Mouse (Mus musculus) neural tube, embryonic 11.5 days (tissue): ENCODE data around the gene Nudt15. TPM values are rescaled to one million over a fixed set of nuclear protein-coding genes. Genes with fewer than 3 reads are reported as not detected.
A peak's percentile ranks its signal among the peaks of the same experiment; 100 is the strongest.
"Not testable (repeated sequence)": the region's sequence is repeated elsewhere in the genome, so short reads cannot be mapped to it uniquely, and the experiment has no call there.

Experiments
- ATAC-seq: fragments of 200-750 bp; cut with Nextera tagmentation; 2 replicates; pipeline ENCODE4 v1.8.0; 2017; ENCODE audit warnings: moderate number of reproducible peaks, mild to moderate bottlenecking, moderate TSS enrichment, moderate library complexity; ENCODE audit not compliant: insufficient read depth, low FRiP score, low TSS enrichment
- DNase-seq: peaks from one replicate; pipeline ENCODE4 v3.0.0-alpha.2; 2015; ENCODE audit warnings: low spot score
- H3K27ac ChIP-seq: fragments of 300-500 bp; sonication (generic); 2 replicates; pipeline ENCODE4 v1.5.1; 2014; ENCODE audit warnings: low read depth, mild to moderate bottlenecking, low read length
- H3K27me3 ChIP-seq: fragments of 300-500 bp; sonication (generic); 2 replicates; pipeline ENCODE4 v1.6.1; 2014; ENCODE audit warnings: mild to moderate bottlenecking, low read length, mixed read lengths; ENCODE audit not compliant: control insufficient read depth, insufficient read depth
- H3K36me3 ChIP-seq: fragments of 300-500 bp; sonication (generic); 2 replicates; pipeline ENCODE4 v1.6.1; 2014; ENCODE audit warnings: mild to moderate bottlenecking, low read length, moderate library complexity, mixed read lengths; ENCODE audit not compliant: control insufficient read depth, insufficient read depth
- H3K4me1 ChIP-seq: fragments of 300-500 bp; sonication (generic); 2 replicates; pipeline ENCODE4 v1.6.1; 2014; ENCODE audit warnings: low read length, mixed read lengths; ENCODE audit not compliant: control insufficient read depth, insufficient read depth
- H3K4me2 ChIP-seq: fragments of 300-500 bp; sonication (generic); 2 replicates; pipeline ENCODE4 v1.6.1; 2014; ENCODE audit warnings: low read depth, mild to moderate bottlenecking, moderate library complexity
- H3K4me3 ChIP-seq: fragments of 300-500 bp; sonication (generic); 2 replicates; pipeline ENCODE4 v1.5.1; 2014; ENCODE audit warnings: low read depth, low read length
- H3K9ac ChIP-seq: fragments of 300-500 bp; sonication (generic); 2 replicates; pipeline ENCODE4 v1.6.1; 2014; ENCODE audit warnings: mild to moderate bottlenecking, low read length
- H3K9me3 ChIP-seq: fragments of 300-500 bp; sonication (generic); 2 replicates; pipeline ENCODE4 v1.6.1; 2016; ENCODE audit warnings: low read length; ENCODE audit not compliant: control insufficient read depth
- WGBS: fragments of 180-500 bp; shearing (Covaris S2); extraction: QIAGEN DNeasy Blood & Tissue Kit; methylation state at CpG from one replicate; pipeline ENCODE4 v1.1.7; 2014; 5-methylcytosine and 5-hydroxymethylcytosine counted together
- polyA plus RNA-seq: library from polyadenylated mRNA; unstranded; fragments of >200 nt; fragmentation: Nextera tagmentation; extraction: Ambion mirVana; gene quantifications from 2 replicates; pipeline ENCODE4 v1.2.1, GENCODE M21; 2014

The Nudt15 gene
- polyA plus RNA-seq, 1 experiment from 2014 or later: 13.1 TPM

- DNase-seq (no peak), ATAC-seq (no peak)
- Histone ChIP-seq H3K4me2 (no peak overlapping the region), H3K9ac (no peak overlapping the region), H3K4me1 (peaks cover 8% of the 10 kb centered on the region), H3K4me3 (no peak overlapping the region), H3K27me3 (no peaks in the 10 kb centered on the region), H3K27ac (no peak overlapping the region), H3K9me3 (no peaks in the 10 kb centered on the region), H3K36me3 (no peaks in the 10 kb centered on the region)
- WGBS: 83% methylated on average over 6 of the region's 6 CpGs
Observed at GRCm38 (mm10) chr14:73551164-73551563, 3.1 kb upstream of the Nudt15 start.

GRCm38 (mm10) chr14:73550732-73551131 lies 2.7 kb upstream of the Nudt15 start:
- peaks cover 8% of the 10 kb centered on the region for H3K4me1 ChIP-seq
- H3K9me3 ChIP-seq: no peaks in the 10 kb centered on the region
- H3K36me3 ChIP-seq: no peaks in the 10 kb centered on the region
- H3K27ac ChIP-seq: no peak overlapping the region
- no peaks in the 10 kb centered on the region for H3K27me3 ChIP-seq
- no peak overlapping the region for H3K9ac ChIP-seq
- ATAC-seq (no peak), DNase-seq (no peak)
- no peak overlapping the region for H3K4me3 ChIP-seq
- WGBS: 47% methylated on average over 8 of the region's 8 CpGs
- H3K4me2 ChIP-seq: no peak overlapping the region

GRCm38 (mm10) chr14:73550291-73550690 lies 2.2 kb upstream of the Nudt15 start:
- DNase-seq: no peak
- Histone ChIP-seq H3K4me2 (no peak overlapping the region), H3K4me3 (no peak overlapping the region), H3K27ac (no peak overlapping the region), H3K9me3 (no peaks in the 10 kb centered on the region), H3K9ac (no peak overlapping the region), H3K27me3 (no peaks in the 10 kb centered on the region), H3K4me1 (peaks cover 8% of the 10 kb centered on the region), H3K36me3 (no peaks in the 10 kb centered on the region)
- no peak for ATAC-seq
- WGBS: 62% methylated on average over 3 of the region's 3 CpGs

GRCm38 (mm10) chr14:73547034-73547433 lies 1.0 kb downstream of the Nudt15 start:
- H3K4me1 ChIP-seq: no peaks in the 10 kb centered on the region
- no peaks in the 10 kb centered on the region for H3K27me3 ChIP-seq
- ATAC-seq (no peak), DNase-seq (no peak)
- no peak overlapping the region for H3K27ac ChIP-seq
- no peaks in the 10 kb centered on the region for H3K36me3 ChIP-seq
- no peaks in the 10 kb centered on the region for H3K9me3 ChIP-seq
- no peak overlapping the region for H3K9ac ChIP-seq
- no peak overlapping the region for H3K4me3 ChIP-seq
- H3K4me2 ChIP-seq: no peak overlapping the region
- 78% methylated on average over 4 of the region's 4 CpGs for WGBS

GRCm38 (mm10) chr14:73543781-73544180 lies 4.3 kb downstream of the Nudt15 start:
- ATAC-seq: no peak

GRCm38 (mm10) chr14:73535641-73536040 lies 12.4 kb downstream of the Nudt15 start:
- no peaks in the 10 kb centered on the region for H3K9me3 ChIP-seq
- H3K27me3 ChIP-seq: no peaks in the 10 kb centered on the region
- no peaks in the 10 kb centered on the region for H3K36me3 ChIP-seq
- H3K4me3 ChIP-seq: no peak overlapping the region
- DNase-seq (no peak), ATAC-seq (no peak)
- H3K4me2 ChIP-seq: no peak overlapping the region
- 91% methylated on average over 2 of the region's 2 CpGs for WGBS
- H3K4me1 ChIP-seq: no peaks in the 10 kb centered on the region
- no peak overlapping the region for H3K9ac ChIP-seq
- no peak overlapping the region for H3K27ac ChIP-seq

More at GRCm38 (mm10) chr14:73543781-73544180, 4.3 kb downstream of the Nudt15 start:
- 76% methylated on average over 6 of the region's 6 CpGs for WGBS
- no peak overlapping the region for H3K4me3 ChIP-seq
- H3K36me3 ChIP-seq: no peaks in the 10 kb centered on the region
- no peaks in the 10 kb centered on the region for H3K27me3 ChIP-seq
- H3K4me2 ChIP-seq: no peak overlapping the region
- no peaks in the 10 kb centered on the region for H3K9me3 ChIP-seq
- no peaks in the 10 kb centered on the region for H3K4me1 ChIP-seq
- DNase-seq: no peak
- H3K27ac ChIP-seq: no peak overlapping the region
- H3K9ac ChIP-seq: no peak overlapping the region

GRCm38 (mm10) chr14:73533755-73534465 lies 14.1 kb downstream of the Nudt15 start:
- Histone ChIP-seq H3K9me3 (no peaks in the 10 kb centered on the region), H3K36me3 (no peaks in the 10 kb centered on the region), H3K27me3 (no peaks in the 10 kb centered on the region), H3K4me1 (no peaks in the 10 kb centered on the region), H3K4me3 (no peak overlapping the region), H3K9ac (no peak overlapping the region), H3K27ac (no peak overlapping the region), H3K4me2 (no peak overlapping the region)
- no peak for DNase-seq
- ATAC-seq: no peak
- 79% methylated on average over 6 of the region's 6 CpGs for WGBS

- not testable (repeated sequence) for H3K4me3 ChIP-seq, H3K4me1 ChIP-seq, H3K27ac ChIP-seq, ATAC-seq, H3K4me2 ChIP-seq, DNase-seq, H3K9me3 ChIP-seq, H3K36me3 ChIP-seq, H3K27me3 ChIP-seq, H3K9ac ChIP-seq
- WGBS: 85% methylated on average over 3 of the region's 3 CpGs
Observed at GRCm38 (mm10) chr14:73528661-73529060, 19.4 kb downstream of the Nudt15 start.

- Histone ChIP-seq H3K4me2 (peak within 1 kb of the TSS; percentile 32), H3K27ac (peak within 1 kb of the TSS; percentile 81), H3K4me3 (peak within 1 kb of the TSS; percentile 46), H3K27me3 (no peaks in the 10 kb centered on the region), H3K36me3 (no peaks in the 10 kb centered on the region), H3K9me3 (no peaks in the 10 kb centered on the region), H3K4me1 (no peaks in the 10 kb centered on the region), H3K9ac (peak within 1 kb of the TSS; percentile 69)
- ATAC-seq: peak; percentile 98
- DNase-seq: peak; percentile 96
- WGBS: under 1% methylated on average over 38 of the region's 41 CpGs
Observed at GRCm38 (mm10) chr14:73524766-73525448, 23.1 kb downstream of the Nudt15 start, which contains the start of gene Sucla2. TSS of gene Sucla2 (plus strand) at chr14:73525319.
